Mouse (Mus musculus): ENCODE measurements around the gene Tspan6. TPM values are rescaled to one million over a fixed set of nuclear protein-coding genes. Genes with fewer than 3 reads are reported as not detected.

Tspan6 gene
- polyA plus RNA-seq, 2 experiments = 4.3 to 10.5 TPM

DNA sequence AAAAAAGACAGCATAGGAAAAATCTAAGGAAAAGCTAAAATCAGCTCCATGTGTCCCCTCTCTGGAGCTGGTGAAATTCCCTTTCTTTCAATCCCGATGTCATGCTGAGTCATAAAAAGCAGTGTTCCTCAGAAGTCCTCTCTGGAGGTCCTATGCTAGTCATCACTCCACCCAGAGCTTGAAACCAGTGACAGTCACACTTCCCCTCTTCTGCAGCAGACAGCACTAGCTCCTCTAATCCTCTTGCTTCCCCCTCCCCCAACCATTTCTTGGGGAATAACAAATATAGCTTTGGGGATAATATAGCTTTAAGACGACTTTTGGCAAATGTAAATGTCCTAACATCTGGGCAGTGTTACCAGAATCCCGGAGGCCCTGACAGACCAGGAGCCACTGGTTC, 10.0 kb upstream of the Tspan6 start, which contains the start of gene Srpx2:
Gene Srpx2, plus strand, starts transcription at position 166 of the 400 bp plus-strand sequence.
- H3K27me3 ChIP-seq (ENCODE audit: control insufficient read depth, insufficient read depth, low read length) = no peaks in the 10 kb centered on the region
- DNase-seq (ENCODE audit: low read depth in 3 of 3, low spot score in 3 of 3) (no peak), ATAC-seq (ENCODE audit: insufficient read depth) (no peak)
- TF ChIP-seq CTCF (IDR thresholded peaks at IDR 0.05; ENCODE audit: low read depth) (no peak), EP300 (IDR thresholded peaks at IDR 0.05; ENCODE audit: low read depth) (no peak)
- H3K36me3 ChIP-seq (replicated peaks; ENCODE audit: control insufficient read depth, insufficient read depth, low read depth) = no peaks in the 10 kb centered on the region
- no peaks in the 10 kb centered on the region for H3K9me3 ChIP-seq (ENCODE audit: control insufficient read depth, low read length)
- H3K4me2 ChIP-seq (ENCODE audit: low read depth) = no peak within 1 kb of the TSS
- no peak within 1 kb of the TSS for H3K9ac ChIP-seq (replicated peaks)
- H3K27ac ChIP-seq = no peak within 1 kb of the TSS
- no peak within 1 kb of the TSS for H3K4me3 ChIP-seq (ENCODE audit: insufficient read depth in 1 of 2, low read depth in 2 of 2, low read length in 2 of 2)
- no peaks in the 10 kb centered on the region for H3K4me1 ChIP-seq (replicated peaks; ENCODE audit: control insufficient read depth in 2 of 2, insufficient read depth in 2 of 2, low read length in 1 of 2)
- WGBS (ENCODE audit: insufficient replicate concordance) = 30% methylated on average over 3 of the region's 3 CpGs

DNA sequence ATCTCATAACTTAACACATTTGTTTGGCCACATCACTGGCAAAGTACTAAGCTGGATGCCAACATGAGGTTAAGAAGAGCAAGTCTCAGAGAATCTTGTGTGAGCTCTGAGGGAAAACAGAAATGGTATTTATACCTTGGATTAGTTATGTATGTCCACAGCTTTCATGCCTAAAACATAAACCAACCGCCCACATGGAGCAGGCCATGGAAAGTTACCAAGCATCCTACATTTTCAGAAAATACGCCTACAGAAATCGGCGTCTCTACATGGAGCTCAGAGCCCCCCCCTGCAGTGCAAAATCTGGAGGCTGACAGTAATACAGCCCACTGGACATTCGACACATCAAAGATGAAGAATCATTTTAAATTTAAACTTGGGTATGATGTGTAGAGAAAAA, 10.1 kb downstream of the Tspan6 start:
- Histone ChIP-seq H3K9ac (replicated peaks) (no peak overlapping the region), H3K4me2 (ENCODE audit: low read depth) (no peak overlapping the region), H3K27ac (no peak overlapping the region), H3K9me3 (ENCODE audit: control insufficient read depth, low read length) (no peaks in the 10 kb centered on the region), H3K4me3 (ENCODE audit: insufficient read depth in 1 of 2, low read depth in 2 of 2, low read length in 2 of 2) (no peak overlapping the region), H3K27me3 (ENCODE audit: control insufficient read depth, insufficient read depth, low read length) (no peaks in the 10 kb centered on the region), H3K4me1 (replicated peaks; ENCODE audit: control insufficient read depth in 2 of 2, insufficient read depth in 2 of 2, low read length in 1 of 2) (no peaks in the 10 kb centered on the region), H3K36me3 (replicated peaks; ENCODE audit: control insufficient read depth, insufficient read depth, low read depth) (no peaks in the 10 kb centered on the region)
- DNase-seq (ENCODE audit: low read depth in 3 of 3, low spot score in 3 of 3) (no peak), ATAC-seq (ENCODE audit: insufficient read depth) (no peak)
- no peak for TF ChIP-seq EP300 (IDR thresholded peaks at IDR 0.05; ENCODE audit: low read depth)
- TF ChIP-seq CTCF (IDR thresholded peaks at IDR 0.05; ENCODE audit: low read depth) = no peak
- 73% methylated on average over 5 of the region's 5 CpGs for WGBS (ENCODE audit: insufficient replicate concordance)

DNA sequence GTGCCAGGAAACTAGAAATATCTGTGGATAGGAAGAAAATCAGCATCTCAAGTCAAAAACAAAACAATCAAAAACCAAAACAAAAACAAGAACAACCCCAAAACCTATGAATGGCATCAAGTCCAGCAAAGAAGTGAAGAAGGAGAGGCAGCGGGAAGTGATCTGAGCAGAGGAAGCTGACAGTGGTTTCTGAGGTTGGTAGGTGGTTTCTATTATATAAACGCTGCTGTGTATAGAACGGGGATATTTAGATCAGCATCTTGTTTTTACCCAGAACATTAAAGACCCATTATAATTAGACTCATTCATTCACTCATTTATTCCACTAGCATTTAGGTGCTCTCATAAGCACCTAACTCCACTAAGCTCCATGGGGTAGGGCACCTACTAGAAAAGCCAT, 10.9 kb downstream of the Tspan6 start:
- Histone ChIP-seq H3K9me3 (ENCODE audit: control insufficient read depth, low read length) (no peaks in the 10 kb centered on the region), H3K27ac (no peak overlapping the region), H3K4me3 (ENCODE audit: insufficient read depth in 1 of 2, low read depth in 2 of 2, low read length in 2 of 2) (no peak overlapping the region), H3K4me2 (ENCODE audit: low read depth) (no peak overlapping the region), H3K9ac (replicated peaks) (no peak overlapping the region), H3K27me3 (ENCODE audit: control insufficient read depth, insufficient read depth, low read length) (no peaks in the 10 kb centered on the region), H3K4me1 (replicated peaks; ENCODE audit: control insufficient read depth in 2 of 2, insufficient read depth in 2 of 2, low read length in 1 of 2) (no peaks in the 10 kb centered on the region), H3K36me3 (replicated peaks; ENCODE audit: control insufficient read depth, insufficient read depth, low read depth) (no peaks in the 10 kb centered on the region)
- DNase-seq (ENCODE audit: low read depth in 3 of 3, low spot score in 3 of 3) (no peak), ATAC-seq (ENCODE audit: insufficient read depth) (no peak)
- WGBS (ENCODE audit: insufficient replicate concordance) = 34% methylated on average over 3 of the region's 3 CpGs
- no peak for TF ChIP-seq CTCF (IDR thresholded peaks at IDR 0.05; ENCODE audit: low read depth)
- no peak for TF ChIP-seq EP300 (IDR thresholded peaks at IDR 0.05; ENCODE audit: low read depth)

DNA sequence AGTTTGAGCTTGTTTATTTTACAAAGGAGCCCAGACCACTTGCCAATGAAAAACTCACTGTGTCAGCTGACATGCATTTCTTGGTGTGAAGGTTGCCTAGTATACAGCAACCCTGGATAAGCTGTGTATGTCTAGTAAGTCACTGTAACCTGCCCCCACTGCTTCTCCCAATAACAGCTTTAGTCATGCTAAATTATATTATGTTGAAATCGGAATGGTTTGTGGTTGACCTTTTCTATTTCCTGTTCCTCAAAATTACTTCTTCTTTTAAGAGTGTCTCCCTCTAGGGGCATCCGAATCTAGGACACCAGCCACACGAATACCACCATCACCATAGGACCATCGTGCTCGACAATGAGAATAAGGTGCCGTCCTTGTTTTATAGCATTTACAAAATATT, 28.5 kb downstream of the Tspan6 start:
- TF ChIP-seq CTCF (IDR thresholded peaks at IDR 0.05; ENCODE audit: low read depth) = no peak
- no peak for TF ChIP-seq EP300 (IDR thresholded peaks at IDR 0.05; ENCODE audit: low read depth)
- no peak for DNase-seq (ENCODE audit: low read depth in 3 of 3, low spot score in 3 of 3)
- WGBS (ENCODE audit: insufficient replicate concordance) = 21% methylated on average over 6 of the region's 6 CpGs

DNA sequence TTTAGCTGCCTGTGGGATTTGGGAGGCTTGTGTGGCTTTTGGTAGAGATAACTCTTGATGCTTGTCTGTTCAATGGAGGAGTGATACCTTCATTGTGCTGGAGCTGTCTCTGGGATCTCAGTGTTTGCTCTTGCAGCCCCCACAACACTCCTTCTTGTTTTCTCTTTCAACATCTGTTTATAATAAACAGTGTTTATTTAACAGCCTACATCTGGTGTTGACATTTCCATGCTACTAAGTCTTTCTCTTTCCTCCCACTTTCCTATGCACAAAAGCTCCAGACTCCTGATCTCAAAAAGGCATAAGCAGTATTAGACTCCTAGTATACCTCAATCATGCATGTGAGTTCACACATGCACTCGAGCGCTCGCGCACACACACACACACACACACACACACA, 44.6 kb downstream of the Tspan6 start:
- Histone ChIP-seq H3K9ac (replicated peaks) (no peak overlapping the region), H3K36me3 (replicated peaks; ENCODE audit: control insufficient read depth, insufficient read depth, low read depth) (no peaks in the 10 kb centered on the region), H3K4me1 (replicated peaks; ENCODE audit: control insufficient read depth in 2 of 2, insufficient read depth in 2 of 2, low read length in 1 of 2) (no peaks in the 10 kb centered on the region), H3K9me3 (ENCODE audit: control insufficient read depth, low read length) (no peaks in the 10 kb centered on the region), H3K27ac (no peak overlapping the region), H3K4me2 (ENCODE audit: low read depth) (no peak overlapping the region), H3K4me3 (ENCODE audit: insufficient read depth in 1 of 2, low read depth in 2 of 2, low read length in 2 of 2) (no peak overlapping the region), H3K27me3 (ENCODE audit: control insufficient read depth, insufficient read depth, low read length) (no peaks in the 10 kb centered on the region)
- TF ChIP-seq EP300 (IDR thresholded peaks at IDR 0.05; ENCODE audit: low read depth) = no peak
- no peak for TF ChIP-seq CTCF (IDR thresholded peaks at IDR 0.05; ENCODE audit: low read depth)
- DNase-seq (ENCODE audit: low read depth in 3 of 3, low spot score in 3 of 3) (no peak), ATAC-seq (ENCODE audit: insufficient read depth) (no peak)
- WGBS (ENCODE audit: insufficient replicate concordance) = 84% methylated on average over 4 of the region's 4 CpGs

More for the DNA sequence above, 28.5 kb downstream of the Tspan6 start:
- Histone ChIP-seq H3K27me3 (ENCODE audit: control insufficient read depth, insufficient read depth, low read length) (no peaks in the 10 kb centered on the region), H3K9me3 (ENCODE audit: control insufficient read depth, low read length) (no peaks in the 10 kb centered on the region), H3K4me3 (ENCODE audit: insufficient read depth in 1 of 2, low read depth in 2 of 2, low read length in 2 of 2) (no peak overlapping the region), H3K27ac (no peak overlapping the region), H3K36me3 (replicated peaks; ENCODE audit: control insufficient read depth, insufficient read depth, low read depth) (no peaks in the 10 kb centered on the region), H3K9ac (replicated peaks) (no peak overlapping the region), H3K4me2 (ENCODE audit: low read depth) (no peak overlapping the region), H3K4me1 (replicated peaks; ENCODE audit: control insufficient read depth in 2 of 2, insufficient read depth in 2 of 2, low read length in 1 of 2) (no peaks in the 10 kb centered on the region)
- ATAC-seq (ENCODE audit: insufficient read depth) = no peak
